Mouse (Mus musculus) central nervous system, embryonic 14 days (tissue): ENCODE data around the gene Olfr889. TPM values are rescaled to one million over a fixed set of nuclear protein-coding genes. Genes with fewer than 3 reads are reported as not detected.

Experiments
- polyA plus RNA-seq: library from polyadenylated mRNA; depleted of rRNA; stranded (reverse); fragments of >200 nt; gene quantifications from 2 replicates; pipeline ENCODE4 v1.2.3, GENCODE M21; 2012; rRNA removed

Olfr889 gene
- not detected in 2 replicates for polyA plus RNA-seq

GRCm38 (mm10) chr9:38114898-38115297 lies at the start of gene Olfr889:
Olfr889 (plus strand) TSS chr9:38115198.

GRCm38 (mm10) chr9:38083772-38084171 lies 31.2 kb upstream of the Olfr889 start, which contains the start of gene Olfr887:
Olfr887 (plus strand) TSS chr9:38084072.

GRCm38 (mm10) chr9:38107828-38108227 lies 7.2 kb upstream of the Olfr889 start, which contains the start of gene Olfr888:
Olfr888 (plus strand) TSS chr9:38108128.

GRCm38 (mm10) chr9:38142217-38142616 lies 27.2 kb downstream of the Olfr889 start, which contains the start of gene Olfr890:
Olfr890 (plus strand) TSS chr9:38142517.

Other genes with a start within 250 kb of the Olfr889 start
- not detected in 2 replicates for gene Olfr145, start 218.5 kb upstream of the Olfr889 start, polyA plus RNA-seq
- not detected in 2 replicates for gene Olfr878, start 197.4 kb upstream of the Olfr889 start, polyA plus RNA-seq
- gene Olfr881, start 123.4 kb upstream of the Olfr889 start, polyA plus RNA-seq, result not detected in 2 replicates
- gene Olfr883, start 89.4 kb upstream of the Olfr889 start, polyA plus RNA-seq, result not detected in 2 replicates
- not detected in 2 replicates for gene Olfr884, start 68.6 kb upstream of the Olfr889 start, polyA plus RNA-seq
- gene Olfr885, start 53.9 kb upstream of the Olfr889 start, polyA plus RNA-seq, result not detected in 2 replicates
- not detected in 2 replicates for gene Olfr887, start 31.1 kb upstream of the Olfr889 start, polyA plus RNA-seq
- gene Olfr888, start 7.1 kb upstream of the Olfr889 start, polyA plus RNA-seq, result not detected in 2 replicates
- not detected in 2 replicates for gene Olfr890, start 27.3 kb downstream of the Olfr889 start, polyA plus RNA-seq
- gene Olfr891, start 65.6 kb downstream of the Olfr889 start, polyA plus RNA-seq, result not detected in 2 replicates
- gene Olfr893, start 93.2 kb downstream of the Olfr889 start, polyA plus RNA-seq, result not detected in 2 replicates
- not detected in 2 replicates for gene Olfr894, start 102.9 kb downstream of the Olfr889 start, polyA plus RNA-seq
- not detected in 2 replicates for gene Olfr143, start 137.6 kb downstream of the Olfr889 start, polyA plus RNA-seq
- not detected in 2 replicates for gene Olfr895, start 152.7 kb downstream of the Olfr889 start, polyA plus RNA-seq
- not detected in 2 replicates for gene Olfr896-ps1, start 175.9 kb downstream of the Olfr889 start, polyA plus RNA-seq
- not detected in 2 replicates for gene Olfr25, start 213.9 kb downstream of the Olfr889 start, polyA plus RNA-seq
- gene Olfr898, start 233.2 kb downstream of the Olfr889 start, polyA plus RNA-seq, result not detected in 2 replicates